Mouse (Mus musculus) embryonic stem cell, embryonic (primary cell): ENCODE results near the gene Zfp142.

Experiments used
- CTCF ChIA-PET, 4 experiments: fragments of 300-600 bp in 2 of 4; fragments of 350-600 bp in 2 of 4; sonication (Branson Sonifier 250); formaldehyde crosslinking; loops; one replicate each; lab custom pipeline; 2022; ENCODE audit warnings: inconsistent platforms in 2 of 4; lab: Charles Lee
- POLR2A ChIA-PET, 4 experiments: fragments of 300-600 bp in 2 of 4; fragments of 350-600 bp in 2 of 4; sonication (Branson Sonifier 250); formaldehyde crosslinking; loops; one replicate each; lab custom pipeline; 2022; ENCODE audit warnings: antibody characterized with exemption in 4 of 4, inconsistent platforms in 1 of 4; lab: Charles Lee

Gene Zfp142

DNA sequence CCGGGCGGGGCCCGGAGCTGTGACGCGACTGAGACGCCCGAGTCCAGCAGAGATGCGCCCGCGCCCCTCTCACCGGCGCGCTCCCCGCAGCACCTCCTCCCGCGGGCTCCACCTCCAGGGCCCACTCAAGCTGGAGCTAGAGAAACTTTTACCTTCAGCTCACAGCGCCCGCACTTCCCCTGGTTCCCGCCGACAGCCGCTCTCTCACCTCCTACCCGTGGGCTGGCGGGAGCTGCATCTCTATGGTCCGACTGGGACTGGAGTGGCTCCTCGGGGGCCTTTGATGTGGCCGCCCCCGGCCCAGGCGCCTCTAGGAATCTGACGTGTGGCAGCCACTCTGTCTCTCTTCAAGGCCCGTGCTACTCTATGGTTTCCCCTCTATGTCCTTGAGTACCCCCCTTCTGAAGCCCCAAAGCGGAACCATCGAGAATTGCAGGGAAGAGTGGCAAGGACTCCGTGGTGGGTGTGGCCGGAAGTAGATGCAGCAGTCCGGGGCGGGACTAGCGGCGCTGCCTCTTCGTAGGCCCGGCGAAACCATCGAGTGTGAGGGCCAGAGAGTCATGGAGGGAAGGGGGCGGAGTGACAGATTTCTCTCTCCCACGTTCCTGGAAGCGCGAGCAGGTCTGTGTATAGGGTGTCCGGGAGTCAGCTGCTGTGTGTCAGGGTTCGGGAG lies at the start of gene Zfp142, which contains the start of gene Bcs1l:
Zfp142 (minus strand) TSS at position 474 of the 673 bp plus-strand sequence.
Bcs1l (plus strand) TSS at position 517 of the 673 bp plus-strand sequence.
- ChIA-PET POLR2A (interaction anchor here (0.6 to 5.4 kb wide), 25 partner anchors 8 to 1510 kb away, joined by 3 to 55 read pairs (median 5); partner anchors contain the start of genes Rnf25 (in 4 of the 4), Stk36 (in 4 of the 4), Aamp (in 1 of the 4) and Cnot9 (in 1 of the 4)), CTCF (interaction anchor here in 3 of 4 experiments (0.6 to 1.9 kb wide), 6 partner anchors 13 to 383 kb away, joined by 3 to 11 read pairs (median 6); partner anchors contain the start of genes Rnf25 (in 1 of the 3) and Stk36 (in 1 of the 3))

- ChIA-PET POLR2A (interaction anchor here in 2 of 4 experiments (0.6 to 2.0 kb wide), 5 partner anchors 32 to 126 kb away, joined by 3 to 5 read pairs (median 4); no protein-coding TSS in a partner anchor), CTCF (interaction anchor here in 2 of 4 experiments (0.6 to 2.1 kb wide), 3 partner anchors 11 to 204 kb away, joined by 3 to 7 read pairs (median 5); no protein-coding TSS in a partner anchor)
Measured at GRCm38 (mm10) chr1:74632734-74633133, 44.7 kb upstream of the Zfp142 start.

- POLR2A ChIA-PET = interaction anchor here in 2 of 4 experiments (0.5 to 0.9 kb wide), 2 partner anchors 9 to 26 kb away, joined by 3 to 4 read pairs; partner anchors contain the start of genes Rnf25 (in 1 of the 2) and Stk36 (in 1 of the 2)
- CTCF ChIA-PET = interaction anchor here in 2 of 4 experiments (0.6 kb wide), 2 partner anchors 179 to 267 kb away, joined by 3 read pairs; no protein-coding TSS in a partner anchor
Measured at GRCm38 (mm10) chr1:74628001-74628400, 40.0 kb upstream of the Zfp142 start.

GRCm38 (mm10) chr1:74626076-74626475 lies 38.0 kb upstream of the Zfp142 start:
- POLR2A ChIA-PET = interaction anchor here in 1 of 4 experiments (1.0 kb wide), 1 partner anchor 69 kb away, joined by 3 read pairs; no protein-coding TSS in a partner anchor
- CTCF ChIA-PET = no interaction called here

- CTCF ChIA-PET = no interaction called here
- POLR2A ChIA-PET = no interaction called here
Measured at GRCm38 (mm10) chr1:74624183-74624582, 36.1 kb upstream of the Zfp142 start.

DNA sequence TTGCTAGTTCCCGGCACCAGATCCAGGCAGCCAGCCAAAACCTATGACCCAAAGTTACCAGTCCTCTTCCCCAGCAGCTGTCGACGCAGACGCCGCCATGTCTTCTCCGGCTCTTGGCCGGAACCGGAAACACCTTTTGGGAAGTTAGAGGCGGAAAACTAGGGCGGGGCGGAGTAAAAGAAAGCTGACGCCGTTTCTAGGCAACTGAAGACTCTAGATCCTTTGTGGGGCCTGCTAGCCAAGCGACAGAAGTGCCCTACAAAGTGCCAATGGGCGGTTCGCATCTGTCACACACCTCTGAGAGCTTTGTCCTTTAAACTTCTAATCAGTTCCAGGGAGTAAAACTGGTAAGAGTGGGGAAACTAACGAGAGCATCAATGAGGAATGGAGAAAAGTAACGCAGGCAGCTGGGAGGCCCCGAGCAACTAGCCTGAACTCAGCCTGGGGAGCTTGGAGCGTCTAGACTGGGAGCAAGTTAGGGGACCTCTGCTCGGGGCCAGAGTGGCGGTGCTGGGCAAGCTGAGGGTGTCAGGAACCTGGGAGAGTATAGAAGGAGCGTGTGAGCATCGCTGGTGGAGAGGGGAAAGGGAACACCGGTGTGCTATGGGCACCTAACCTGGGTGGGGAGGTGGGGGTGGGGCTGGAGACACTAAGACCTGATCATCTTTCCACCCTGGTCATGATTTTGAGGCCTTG lies 13.4 kb upstream of the Zfp142 start, which contains the start of the genes Rnf25 and Stk36:
Rnf25 (minus strand) TSS at position 131 of the 696 bp plus-strand sequence.
Stk36 (plus strand) TSS at position 179 of the 696 bp plus-strand sequence.
- POLR2A ChIA-PET = interaction anchor here (0.5 to 4.4 kb wide), 31 partner anchors 8 to 215 kb away, joined by 3 to 55 read pairs (median 4); partner anchors contain the start of genes Bcs1l (in 4 of the 4), Zfp142 (in 4 of the 4), Ttll4 (in 2 of the 4) and Cnot9 (in 1 of the 4)
- CTCF ChIA-PET = interaction anchor here in 3 of 4 experiments (0.7 to 1.9 kb wide), 8 partner anchors 14 to 716 kb away, joined by 3 to 10 read pairs (median 4); partner anchors contain the start of genes Bcs1l (in 1 of the 3), Cyp27a1 (in 1 of the 3), Dnpep (in 1 of the 3) and Zfp142 (in 1 of the 3)

- POLR2A ChIA-PET = interaction anchor here (0.6 to 4.4 kb wide), 29 partner anchors 9 to 214 kb away, joined by 3 to 55 read pairs (median 4); partner anchors contain the start of genes Bcs1l (in 4 of the 4), Zfp142 (in 4 of the 4), Ttll4 (in 2 of the 4) and Cnot9 (in 1 of the 4)
Measured at GRCm38 (mm10) chr1:74600501-74601266, 12.6 kb upstream of the Zfp142 start.

GRCm38 (mm10) chr1:74594434-74594833 lies 6.4 kb upstream of the Zfp142 start:
- ChIA-PET CTCF (no interaction called here), POLR2A (no interaction called here)

More at GRCm38 (mm10) chr1:74600501-74601266, 12.6 kb upstream of the Zfp142 start:
- CTCF ChIA-PET = interaction anchor here in 3 of 4 experiments (0.7 to 1.9 kb wide), 8 partner anchors 13 to 717 kb away, joined by 3 to 10 read pairs (median 4); partner anchors contain the start of genes Bcs1l (in 1 of the 3), Cyp27a1 (in 1 of the 3), Dnpep (in 1 of the 3) and Zfp142 (in 1 of the 3)

GRCm38 (mm10) chr1:74587233-74587772 lies 743 bp downstream of the Zfp142 start:
- POLR2A ChIA-PET = interaction anchor here (0.6 to 5.4 kb wide), 22 partner anchors 9 to 730 kb away, joined by 3 to 55 read pairs (median 6); partner anchors contain the start of genes Rnf25 (in 4 of the 4), Stk36 (in 4 of the 4), Aamp (in 1 of the 4) and Cnot9 (in 1 of the 4)
- CTCF ChIA-PET = interaction anchor here in 3 of 4 experiments (0.5 to 1.9 kb wide), 6 partner anchors 14 to 382 kb away, joined by 3 to 6 read pairs (median 4); partner anchors contain the start of genes Rnf25 (in 1 of the 3) and Stk36 (in 1 of the 3)

DNA sequence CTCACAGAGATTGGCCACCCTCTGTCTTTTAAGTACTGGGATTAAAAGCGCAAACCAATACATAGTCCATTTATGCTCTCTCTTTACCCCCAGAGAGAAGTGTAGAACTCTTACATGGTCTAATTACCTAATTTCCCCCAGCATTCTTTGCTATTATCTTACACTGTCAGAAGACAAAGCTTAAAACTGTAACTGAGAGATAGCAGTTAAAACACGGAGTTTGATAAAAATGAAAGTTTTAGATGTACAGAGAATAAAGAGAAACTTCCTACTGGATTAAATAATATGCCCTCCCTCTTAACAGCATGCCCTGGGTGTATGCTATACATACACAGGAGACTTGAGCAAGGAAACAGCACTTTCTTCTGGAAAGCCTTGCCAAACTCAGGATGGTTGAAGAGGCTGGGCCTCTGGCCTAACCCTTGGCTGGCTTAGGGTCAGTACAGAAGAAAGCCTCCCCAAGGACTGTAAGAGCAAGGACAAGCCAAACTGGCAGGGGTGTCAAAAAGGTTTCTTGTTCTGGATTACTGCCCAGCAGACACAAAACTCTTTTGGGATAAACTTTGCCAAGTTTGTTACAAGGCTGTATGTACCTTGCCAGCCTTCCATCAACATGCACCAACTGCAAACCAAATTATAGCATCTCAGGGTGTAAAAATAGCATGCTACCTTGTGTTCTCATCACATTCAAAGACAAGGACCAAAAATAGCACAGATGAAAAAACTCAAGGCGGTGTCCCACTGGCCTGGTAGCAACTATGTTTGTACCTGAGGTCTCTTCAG lies 3.2 kb downstream of the Zfp142 start:
- CTCF ChIA-PET = no interaction called here
- POLR2A ChIA-PET = interaction anchor here in 2 of 4 experiments (0.6 to 2.1 kb wide), 6 partner anchors 14 to 310 kb away, joined by 3 to 10 read pairs (median 3); partner anchors contain the start of genes Rnf25 (in 1 of the 2) and Stk36 (in 1 of the 2)

DNA sequence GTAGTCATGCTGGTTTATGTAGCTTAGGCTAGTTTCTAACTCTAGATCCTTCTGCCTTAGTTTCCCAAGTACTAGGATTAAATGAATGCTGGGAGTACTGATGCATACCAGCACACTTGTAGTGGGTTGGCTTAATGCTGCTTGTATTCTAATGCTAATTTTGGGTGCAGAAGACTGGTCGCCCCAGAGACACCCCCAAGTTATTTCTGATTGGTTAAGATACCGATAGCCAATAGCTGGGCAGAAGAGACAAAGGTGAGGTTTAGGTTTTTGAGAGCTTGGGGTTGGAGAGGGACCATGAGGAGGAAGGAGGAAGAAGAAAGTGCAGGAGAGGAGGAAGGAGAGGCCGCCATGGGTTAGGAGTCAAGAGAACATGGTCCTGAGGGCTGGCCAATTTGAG lies 5.4 kb downstream of the Zfp142 start:
- POLR2A ChIA-PET = interaction anchor here in 3 of 4 experiments (0.5 to 2.4 kb wide), 7 partner anchors 9 to 132 kb away, joined by 3 to 13 read pairs (median 5); partner anchors contain the start of genes Rnf25 (in 2 of the 3) and Stk36 (in 2 of the 3)
- CTCF ChIA-PET = interaction anchor here in 1 of 4 experiments (0.6 kb wide), 1 partner anchor 11 kb away, joined by 3 read pairs; no protein-coding TSS in a partner anchor

GRCm38 (mm10) chr1:74569739-74570719 lies 18.0 kb downstream of the Zfp142 start:
- ChIA-PET CTCF (interaction anchor here in 1 of 4 experiments (0.6 kb wide), 1 partner anchor 193 kb away, joined by 3 read pairs; no protein-coding TSS in a partner anchor), POLR2A (interaction anchor here in 2 of 4 experiments (1.3 to 3.0 kb wide), 6 partner anchors 11 to 65 kb away, joined by 3 to 10 read pairs (median 8); partner anchors contain the start of genes Bcs1l (in 2 of the 2) and Zfp142 (in 2 of the 2))

DNA sequence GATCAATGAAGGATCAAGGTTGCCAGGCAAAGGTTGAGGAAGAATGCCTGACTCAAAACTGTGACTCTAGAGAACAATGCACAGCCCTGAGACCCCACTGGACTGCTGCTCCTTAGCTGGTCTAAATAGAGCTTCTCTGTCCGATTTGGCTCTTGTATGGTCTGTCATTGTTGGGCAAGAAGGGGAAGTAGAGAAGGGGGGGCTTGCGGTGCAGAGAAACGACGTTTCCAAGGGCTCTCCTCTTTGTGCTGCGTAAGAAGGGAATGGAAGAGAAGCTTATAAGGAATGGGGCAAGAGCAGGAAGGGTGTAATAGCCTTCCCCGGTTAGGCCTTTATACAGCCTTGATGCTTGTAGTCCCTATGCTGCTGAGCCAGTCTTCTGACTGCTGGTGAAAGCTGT lies 22.2 kb downstream of the Zfp142 start:
- CTCF ChIA-PET = interaction anchor here in 1 of 4 experiments (0.7 kb wide), 1 partner anchor 229 kb away, joined by 3 read pairs; no protein-coding TSS in a partner anchor
- POLR2A ChIA-PET = interaction anchor here in 1 of 4 experiments (0.7 to 1.8 kb wide), 4 partner anchors 25 to 60 kb away, joined by 3 to 4 read pairs (median 3); partner anchors contain the start of gene Cnot9

DNA sequence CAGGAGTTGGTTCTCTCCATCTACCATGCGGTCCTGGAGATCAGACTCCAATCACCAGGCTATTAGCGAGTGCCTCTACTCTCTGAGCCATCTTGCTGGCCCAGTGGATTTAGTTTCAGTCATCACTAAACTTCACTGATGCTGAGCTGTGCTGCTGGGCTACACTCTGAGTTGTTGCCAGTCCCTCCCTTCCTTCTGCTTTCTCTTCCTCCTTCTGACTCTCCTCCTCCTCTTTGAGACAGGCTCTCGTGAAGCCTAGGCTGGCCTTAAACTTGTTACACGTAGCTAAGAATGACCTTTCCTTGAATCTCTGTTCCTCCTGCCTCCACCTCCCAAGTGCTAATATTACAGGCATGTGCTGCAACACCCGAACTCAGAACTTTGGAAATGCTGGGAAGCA lies 29.0 kb downstream of the Zfp142 start:
- ChIA-PET POLR2A (interaction anchor here in 1 of 4 experiments (1.7 kb wide), 1 partner anchor 11 kb away, joined by 5 read pairs; no protein-coding TSS in a partner anchor), CTCF (interaction anchor here in 1 of 4 experiments (0.6 kb wide), 1 partner anchor 78 kb away, joined by 3 read pairs; no protein-coding TSS in a partner anchor)
